Mouse (Mus musculus): ENCODE measurements around the gene Sumo2.

- TF ChIP-seq POLR2A (IDR thresholded peaks at IDR 0.05; ENCODE audit: insufficient read depth, low read length), result no peak
- no peak for TF ChIP-seq CTCF (IDR thresholded peaks at IDR 0.05; ENCODE audit: low read depth, low read length)
Observed at GRCm38 (mm10) chr11:115582913-115583606, 47.0 kb upstream of the Sumo2 start.
